Mouse (Mus musculus) lung, embryonic 14.5 days (tissue): ENCODE results near the gene Trim38. TPM values are rescaled to one million over a fixed set of nuclear protein-coding genes. Genes with fewer than 3 reads are reported as not detected.
"Not testable (repeated sequence)": the region's sequence is repeated elsewhere in the genome, so short reads cannot be mapped to it uniquely, and the experiment has no call there.

Experiments
- ATAC-seq: fragments of 200-750 bp; cut with Nextera tagmentation; 2 replicates; pipeline ENCODE4 v1.8.0; 2017; ENCODE audit warnings: mild to moderate bottlenecking, moderate TSS enrichment, moderate library complexity; ENCODE audit not compliant: insufficient read depth
- DNase-seq: peaks from one replicate; pipeline ENCODE4 v3.0.0-alpha.2; 2015
- H3K27ac ChIP-seq: fragments of 300-500 bp; sonication (generic); 2 replicates; pipeline ENCODE4 v1.5.1; 2014; ENCODE audit warnings: low read depth, mild to moderate bottlenecking, moderate library complexity
- H3K27me3 ChIP-seq: fragments of 300-500 bp; sonication (generic); 2 replicates; pipeline ENCODE4 v1.6.1; 2014; ENCODE audit warnings: low read length, control low read depth; ENCODE audit not compliant: insufficient read depth
- H3K36me3 ChIP-seq: fragments of 300-500 bp; sonication (generic); 2 replicates; pipeline ENCODE4 v1.6.1; 2014; ENCODE audit warnings: control low read depth; ENCODE audit not compliant: insufficient read depth
- H3K4me1 ChIP-seq: fragments of 300-500 bp; sonication (generic); 2 replicates; pipeline ENCODE4 v1.6.1; 2014; ENCODE audit warnings: antibody characterized with exemption, control low read depth; ENCODE audit not compliant: insufficient read depth
- H3K4me2 ChIP-seq: fragments of 300-500 bp; sonication (generic); 2 replicates; pipeline ENCODE4 v1.6.1; 2014; ENCODE audit warnings: mild to moderate bottlenecking
- H3K4me3 ChIP-seq: fragments of 300-500 bp; sonication (generic); 2 replicates; pipeline ENCODE4 v1.5.1; 2014; ENCODE audit warnings: low read depth, low read length
- H3K9ac ChIP-seq: fragments of 300-500 bp; sonication (generic); 2 replicates; pipeline ENCODE4 v1.6.1; 2014
- H3K9me3 ChIP-seq: fragments of 300-500 bp; sonication (generic); 2 replicates; pipeline ENCODE4 v1.6.1; 2016; ENCODE audit warnings: low read depth, low read length, control low read depth
- CTCF ChIP-seq: IDR thresholded peaks from 2 replicates; pipeline ENCODE4 v1.5.1; 2016; ENCODE audit warnings: antibody characterized with exemption, low read depth
- WGBS: fragments of 180-500 bp; shearing (Covaris S2); extraction: QIAGEN DNeasy Blood & Tissue Kit; methylation state at CpG from one replicate; pipeline ENCODE4 v1.1.7; 2014; 5-methylcytosine and 5-hydroxymethylcytosine counted together
- polyA plus RNA-seq: library from polyadenylated mRNA; unstranded; fragments of >200 nt; fragmentation: Nextera tagmentation; extraction: Ambion mirVana; gene quantifications from 2 replicates; pipeline ENCODE4 v1.2.1, GENCODE M21; 2014

Gene Trim38
- polyA plus RNA-seq, result 0.12 TPM in 1 of 2 replicates, not detected in the other

DNA sequence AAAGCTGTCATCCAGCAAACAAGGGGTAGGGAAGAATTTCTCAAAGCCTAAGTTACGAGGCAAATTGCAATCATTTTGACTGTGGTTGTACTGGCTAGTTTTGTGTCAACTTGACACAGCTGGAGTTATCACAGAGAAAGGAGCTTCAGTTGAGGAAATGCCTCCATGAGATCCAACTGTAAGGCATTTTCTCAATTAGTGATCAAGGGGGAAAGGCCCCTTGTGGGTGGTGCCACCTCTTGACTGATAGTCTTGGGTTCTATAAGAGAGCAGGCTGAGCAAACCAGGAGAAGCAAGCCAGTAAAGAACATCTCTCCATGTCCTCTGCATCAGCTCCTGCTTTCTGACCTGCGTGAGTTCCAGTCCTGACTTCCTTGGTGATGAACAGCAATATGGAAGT, at the start of gene Trim38:
Gene Trim38 (plus strand): TSS at position 301 of the 400 bp plus-strand sequence.
- ATAC-seq, H3K9me3 ChIP-seq, DNase-seq, H3K27me3 ChIP-seq, H3K9ac ChIP-seq, H3K36me3 ChIP-seq, H3K27ac ChIP-seq, H3K4me3 ChIP-seq, H3K4me1 ChIP-seq, H3K4me2 ChIP-seq: not testable (repeated sequence)
- 77% methylated on average over 2 of the region's 2 CpGs for WGBS

DNA sequence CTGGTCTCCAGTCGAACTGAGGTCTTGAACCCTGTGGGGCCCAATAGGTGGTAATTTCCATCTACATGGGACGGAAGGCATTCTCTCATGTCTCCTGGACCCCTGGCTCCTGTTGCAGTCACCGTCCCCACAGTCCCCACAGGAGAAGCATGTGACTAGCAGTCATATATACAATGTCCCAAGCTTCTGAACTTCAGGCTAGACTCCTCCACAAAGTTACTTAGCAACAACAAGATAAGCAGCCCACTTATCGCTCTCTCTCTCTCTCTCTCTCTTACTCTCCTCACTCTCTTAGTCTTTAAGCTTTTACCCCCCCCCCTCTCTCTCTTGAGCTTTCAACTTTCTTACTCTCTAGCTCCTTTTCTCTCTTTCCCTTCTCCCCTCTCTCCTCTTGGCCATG, 45.5 kb upstream of the Trim38 start:
- H3K27me3 ChIP-seq, result no peaks in the 10 kb centered on the region
- H3K36me3 ChIP-seq, result no peaks in the 10 kb centered on the region
- H3K4me3 ChIP-seq, result no peak overlapping the region
- H3K4me1 ChIP-seq, result 0 out of 2 replicates have a peak, but pooled peaks cover 4% of the 10 kb centered on the region
- no peak for TF ChIP-seq CTCF
- no peak overlapping the region for H3K4me2 ChIP-seq
- DNase-seq (no peak), ATAC-seq (no peak; the same call in 1 of the 2 replicates)
- no peak overlapping the region for H3K9ac ChIP-seq
- H3K9me3 ChIP-seq, result no peaks in the 10 kb centered on the region; the same call in 1 of the 2 replicates
- WGBS, result 48% methylated on average over 4 of the region's 4 CpGs
- no peak overlapping the region for H3K27ac ChIP-seq

DNA sequence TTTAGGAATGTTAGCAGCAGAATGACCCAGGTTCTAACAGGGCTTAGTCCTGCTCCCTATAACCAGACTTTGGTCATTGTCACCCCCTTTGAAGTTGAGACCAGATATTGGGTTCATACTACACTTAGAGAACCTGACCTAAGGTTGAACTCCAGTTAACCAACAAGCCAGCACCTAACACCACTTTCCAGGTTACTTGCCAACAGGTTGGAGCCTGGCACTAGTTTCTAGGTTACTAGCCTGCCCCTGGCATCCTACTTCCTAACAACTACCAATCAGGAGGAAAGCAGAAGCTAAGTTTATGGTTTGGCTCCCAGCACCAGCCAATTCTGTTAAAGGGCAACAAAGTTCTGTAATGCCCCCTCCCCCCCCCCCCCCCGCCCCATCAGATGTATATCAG, 44.5 kb upstream of the Trim38 start:
- Histone ChIP-seq H3K27ac (no peak overlapping the region), H3K27me3 (no peaks in the 10 kb centered on the region), H3K4me3 (no peak overlapping the region), H3K36me3 (no peaks in the 10 kb centered on the region), H3K9ac (no peak overlapping the region), H3K4me2 (no peak overlapping the region), H3K4me1 (0 out of 2 replicates have a peak, but pooled peaks cover 4% of the 10 kb centered on the region), H3K9me3 (no peaks in the 10 kb centered on the region)
- 83% methylated on average over 1 of the region's 1 CpGs for WGBS
- TF ChIP-seq CTCF, result no peak
- DNase-seq, result no peak
- ATAC-seq, result no peak

DNA sequence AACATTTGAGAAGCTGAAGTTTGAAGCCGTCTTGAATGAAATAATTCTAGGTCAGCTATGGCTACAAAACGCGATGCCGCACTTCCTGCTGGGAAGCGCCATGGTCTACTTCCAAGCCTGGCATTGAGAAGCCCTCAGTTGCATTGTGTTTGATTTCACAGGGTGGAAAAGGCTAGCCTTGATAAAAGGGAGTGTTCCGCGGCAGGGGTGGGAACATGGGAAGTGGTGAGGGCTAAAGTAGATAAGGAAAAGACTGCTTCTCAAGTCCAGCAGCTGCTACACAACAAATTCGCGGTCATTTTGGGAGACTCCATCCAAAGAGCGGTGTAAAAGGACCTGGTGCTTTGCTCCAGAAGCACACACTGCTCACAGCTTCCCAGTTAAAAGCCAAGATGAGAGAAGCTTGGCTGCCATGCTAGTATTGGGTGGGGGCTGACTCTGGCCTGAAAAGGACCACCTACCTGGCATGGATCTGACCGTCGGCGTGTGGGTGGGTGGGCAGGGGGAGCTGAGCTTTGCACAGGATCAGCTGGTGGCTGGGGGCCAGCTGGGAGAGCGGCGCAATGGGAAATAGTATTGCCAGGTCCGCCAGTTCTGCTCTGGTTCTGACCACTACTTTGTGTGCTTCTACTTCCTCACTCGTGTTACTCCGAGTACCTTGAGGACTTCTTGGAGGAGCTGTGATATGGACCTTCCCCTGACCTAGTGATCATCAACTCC, 41.1 kb upstream of the Trim38 start:
- H3K27me3 ChIP-seq, result no peaks in the 10 kb centered on the region
- DNase-seq, result no peak
- H3K9me3 ChIP-seq, result no peaks in the 10 kb centered on the region
- H3K4me3 ChIP-seq, result no peak overlapping the region
- no peaks in the 10 kb centered on the region for H3K36me3 ChIP-seq
- 85% methylated on average over 18 of the region's 18 CpGs for WGBS
- H3K4me2 ChIP-seq, result no peak overlapping the region
- no peak overlapping the region for H3K9ac ChIP-seq
- H3K27ac ChIP-seq, result no peak overlapping the region
- no peak for TF ChIP-seq CTCF
- no peak for ATAC-seq
- 0 out of 2 replicates have a peak, but pooled peaks cover 4% of the 10 kb centered on the region for H3K4me1 ChIP-seq

DNA sequence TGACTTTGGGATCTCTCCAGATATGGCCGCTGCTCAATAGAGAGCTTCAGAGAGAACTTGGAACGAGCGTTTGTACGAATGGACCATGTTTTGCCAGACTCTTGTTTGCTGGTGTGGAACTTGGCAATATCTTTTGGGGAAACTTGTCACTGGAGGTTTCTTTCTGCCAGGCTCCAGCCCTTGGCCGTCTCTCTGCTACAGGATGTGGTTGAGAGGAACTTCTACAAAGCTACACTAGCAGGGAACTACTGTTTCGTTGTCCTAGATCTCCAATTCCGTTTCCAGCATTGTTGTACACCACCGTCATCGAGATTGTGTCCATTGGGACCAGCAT, 40.6 kb upstream of the Trim38 start:
- no peak overlapping the region for H3K4me3 ChIP-seq
- DNase-seq (no peak), ATAC-seq (no peak)
- WGBS, result 93% methylated on average over 9 of the region's 9 CpGs
- H3K9ac ChIP-seq, result no peak overlapping the region
- no peaks in the 10 kb centered on the region for H3K27me3 ChIP-seq
- no peaks in the 10 kb centered on the region for H3K36me3 ChIP-seq
- no peak for TF ChIP-seq CTCF
- no peaks in the 10 kb centered on the region for H3K9me3 ChIP-seq
- no peak overlapping the region for H3K4me2 ChIP-seq
- H3K27ac ChIP-seq, result no peak overlapping the region
- 0 out of 2 replicates have a peak, but pooled peaks cover under 1% of the 10 kb centered on the region for H3K4me1 ChIP-seq

DNA sequence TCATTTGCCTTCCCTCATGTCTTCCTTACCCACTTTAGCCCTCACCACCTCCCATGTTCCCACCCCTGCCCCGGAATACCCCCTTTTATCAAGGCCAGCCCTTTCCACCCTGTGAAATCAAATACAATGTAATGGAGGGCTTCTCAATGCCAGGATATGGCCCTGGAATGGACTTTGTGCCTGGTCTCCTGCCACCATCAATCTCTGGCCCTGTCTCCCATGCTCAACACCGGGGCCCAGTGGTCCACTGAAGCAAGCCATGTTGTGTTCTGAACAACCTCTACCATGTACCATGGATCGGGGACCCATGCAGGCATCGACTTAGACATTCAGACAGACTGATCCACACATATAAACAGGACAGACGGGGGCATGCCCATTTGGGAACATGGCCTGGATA, 40.0 kb upstream of the Trim38 start:
- 88% methylated on average over 5 of the region's 5 CpGs for WGBS

DNA sequence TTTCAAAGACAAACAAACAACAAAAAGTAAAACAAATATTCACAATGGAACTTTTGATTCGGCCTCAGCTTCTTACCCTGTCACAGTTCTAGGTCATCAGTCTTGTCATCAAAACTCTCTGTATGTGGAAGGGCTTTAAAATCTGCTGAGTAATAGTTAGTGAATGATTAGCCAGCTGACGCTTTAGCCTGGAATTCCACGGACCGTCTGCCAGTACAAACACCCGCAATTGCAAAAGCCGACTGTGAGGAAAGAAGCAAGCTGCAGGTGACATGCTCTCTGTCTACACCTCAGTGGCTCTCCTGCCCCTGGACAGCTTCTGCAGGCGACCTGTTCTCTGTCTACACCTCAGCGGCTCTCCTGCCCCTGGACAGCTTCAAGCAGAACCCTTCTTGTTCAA, 39.2 kb upstream of the Trim38 start:
- ATAC-seq, result no peak

More for the DNA sequence above, 40.0 kb upstream of the Trim38 start:
- Histone ChIP-seq H3K4me3 (no peak overlapping the region), H3K9me3 (no peaks in the 10 kb centered on the region), H3K9ac (no peak overlapping the region), H3K27ac (no peak overlapping the region), H3K4me2 (no peak overlapping the region), H3K36me3 (no peaks in the 10 kb centered on the region), H3K27me3 (no peaks in the 10 kb centered on the region), H3K4me1 (no peaks in the 10 kb centered on the region)
- ATAC-seq (no peak), DNase-seq (no peak)
- no peak for TF ChIP-seq CTCF

More for the DNA sequence above, 39.2 kb upstream of the Trim38 start:
- WGBS, result 20% methylated on average over 8 of the region's 8 CpGs
- no peak overlapping the region for H3K9ac ChIP-seq
- H3K36me3 ChIP-seq, result no peaks in the 10 kb centered on the region
- no peaks in the 10 kb centered on the region for H3K4me1 ChIP-seq
- no peak overlapping the region for H3K4me2 ChIP-seq
- H3K9me3 ChIP-seq, result no peaks in the 10 kb centered on the region
- no peak overlapping the region for H3K27ac ChIP-seq
- no peaks in the 10 kb centered on the region for H3K27me3 ChIP-seq
- H3K4me3 ChIP-seq, result no peak overlapping the region
- peak; percentile 64 for DNase-seq
- TF ChIP-seq CTCF, result no peak
